ENCODE assay signal across 16 mouse cellular contexts in genomic region chr15:17204739-17205138, GRCm38 (mm10).
"Had no signal": no experiment of that assay in that cellular context is flagged by ENCODE, and none has a peak within 500 bp of the region (broad histone marks: within the 10 kb centered on the region; RNA-seq: fewer than 3 reads in every experiment).

No protein-coding gene starts in this region.

- H3K4me1 ChIP-seq: neural tube, embryonic 13.5 days; neural tube, embryonic 15.5 days; stomach, embryonic 15.5 days had no signal

- DNase-seq: retina, postnatal 1 day; right cerebral cortex, adult 18-20 months; right cerebral cortex, postnatal 14 days; right cerebral cortex, postnatal 25 days; right cerebral cortex, postnatal 4 days; spleen, adult 18-20 months; thymus, adult 18-20 months; thymus, adult 2 months; thymus, postnatal 14 days; thymus, postnatal 25 days; thymus, postnatal 36 days; thymus, postnatal 4 days had no signal

- H3K9ac ChIP-seq: neural tube, embryonic 13.5 days; neural tube, embryonic 15.5 days; stomach, embryonic 15.5 days had no signal

- H3K27ac ChIP-seq: neural tube, embryonic 13.5 days; neural tube, embryonic 15.5 days; stomach, embryonic 15.5 days; stomach, postnatal 0 days had no signal

- H3K27me3 ChIP-seq: neural tube, embryonic 13.5 days; neural tube, embryonic 15.5 days; stomach, embryonic 15.5 days had no signal

- H3K4me3 ChIP-seq: neural tube, embryonic 13.5 days; neural tube, embryonic 15.5 days; stomach, embryonic 15.5 days had no signal

- H3K36me3 ChIP-seq: neural tube, embryonic 13.5 days; neural tube, embryonic 15.5 days; stomach, embryonic 15.5 days had no signal

- H3K9me3 ChIP-seq: neural tube, embryonic 13.5 days; neural tube, embryonic 15.5 days; stomach, embryonic 15.5 days had no signal
